8 mouse cellular contexts compared by ENCODE assay signal in the genomic region with DNA sequence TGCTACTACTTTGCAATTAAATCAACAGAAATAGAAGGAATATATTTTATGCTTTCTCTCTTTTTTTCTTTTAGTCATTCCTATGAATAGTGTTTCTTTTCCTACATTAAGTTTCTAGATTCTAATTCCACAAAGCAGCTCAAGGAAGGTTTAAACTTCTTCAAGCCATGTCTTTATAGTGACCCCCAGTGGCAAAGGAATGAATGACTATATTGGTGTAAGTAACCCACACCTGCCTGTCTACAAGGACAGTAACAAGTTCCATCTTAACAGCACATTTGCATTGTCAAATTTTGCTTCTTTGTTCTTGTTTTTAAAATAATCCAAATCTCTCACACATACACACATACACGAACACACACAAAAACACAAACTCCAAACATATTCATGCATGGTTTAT.
A peak's percentile ranks its signal among the peaks of the same experiment; 100 is the strongest.
DNase-seq lines count a peak whose midpoint lies in the region; ATAC-seq and TF ChIP-seq lines count a peak whose summit lies in the region.

No protein-coding gene starts in this region.

- no peak overlapping the region for H3K4me3 ChIP-seq in gastrocnemius, adult 2 months
- no peak overlapping the region for H3K4me3 ChIP-seq in thymus, adult 2 months (ENCODE audit: control insufficient read depth, insufficient read depth, low read length)
- no peak overlapping the region for H3K4me3 ChIP-seq in hindbrain, postnatal 0 days (ENCODE audit: low read length)
- no peak overlapping the region for H3K4me3 ChIP-seq in neural tube, embryonic 14.5 days (ENCODE audit: low read depth, low read length)

- no peak for TF ChIP-seq POLR2A in thymus, adult 2 months (IDR thresholded peaks at IDR 0.05; ENCODE audit: control insufficient read depth, extremely low read depth, insufficient read depth, low read length, poor library complexity)

- TF ChIP-seq CTCF in gastrocnemius, adult 2 months (IDR thresholded peaks at IDR 0.05): peak; percentile 71
- TF ChIP-seq CTCF in thymus, adult 2 months (IDR thresholded peaks at IDR 0.05; ENCODE audit: borderline replicate concordance, control insufficient read depth, extremely low read depth, insufficient read depth, low read length, poor library complexity): no peak
- TF ChIP-seq CTCF in hindbrain, postnatal 0 days (IDR thresholded peaks at IDR 0.05; ENCODE audit: low read depth): peak; percentile 76

- intact Hi-C loops in gastrocnemius, adult 2 months (cut with DNase I): no loop called here

- H3K4me1 ChIP-seq in thymus, adult 2 months (replicated peaks; ENCODE audit: control insufficient read depth, insufficient read depth, low read length): no peaks in the 10 kb centered on the region
- H3K4me1 ChIP-seq in hindbrain, postnatal 0 days (ENCODE audit: insufficient read depth, low read length): no peaks in the 10 kb centered on the region
- H3K4me1 ChIP-seq in neural tube, embryonic 14.5 days (ENCODE audit: control insufficient read depth, insufficient read depth, low read length): no peaks in the 10 kb centered on the region

- H3K36me3 ChIP-seq in thymus, adult 2 months (ENCODE audit: control insufficient read depth, insufficient read depth, low read length): no peaks in the 10 kb centered on the region
- H3K36me3 ChIP-seq in hindbrain, postnatal 0 days (ENCODE audit: insufficient read depth, low read length): no peaks in the 10 kb centered on the region
- H3K36me3 ChIP-seq in neural tube, embryonic 14.5 days (ENCODE audit: control insufficient read depth, insufficient read depth, low read length): no peaks in the 10 kb centered on the region

- WGBS in thymus, adult 2 months: 58% methylated on average over 1 of the region's 1 CpGs
- WGBS in hindbrain, postnatal 0 days: 22% methylated on average over 1 of the region's 1 CpGs
- 43% methylated on average over 1 of the region's 1 CpGs for WGBS in neural tube, embryonic 14.5 days

- H3K9me3 ChIP-seq in hindbrain, postnatal 0 days (ENCODE audit: low read length): no peaks in the 10 kb centered on the region
- H3K9me3 ChIP-seq in neural tube, embryonic 14.5 days (ENCODE audit: control insufficient read depth, low read length): no peaks in the 10 kb centered on the region

- H3K4me2 ChIP-seq in hindbrain, postnatal 0 days (ENCODE audit: low read depth, low read length): no peak overlapping the region
- no peak overlapping the region for H3K4me2 ChIP-seq in neural tube, embryonic 14.5 days (ENCODE audit: low read depth, low read length)

- H3K9ac ChIP-seq in hindbrain, postnatal 0 days (replicated peaks; ENCODE audit: low read length): no peak overlapping the region
- H3K9ac ChIP-seq in neural tube, embryonic 14.5 days (replicated peaks; ENCODE audit: low read depth, low read length): no peak overlapping the region

- DNase-seq in gastrocnemius, adult 2 months: no peak
- no peak for DNase-seq in gastrocnemius, postnatal 10 days
- peak; percentile 48 for DNase-seq in thymus, postnatal 0 days (ENCODE audit: low spot score)
- DNase-seq in thymus, adult 2 months: no peak
- peak; percentile 83 for DNase-seq in hindbrain, postnatal 0 days (ENCODE audit: low spot score)
- DNase-seq in right cerebral cortex, postnatal 36 days (ENCODE audit: low spot score in 2 of 2): no peak
- DNase-seq in heart, adult 9 months (ENCODE audit: low spot score in 2 of 2): no peak

- H3K27ac ChIP-seq in gastrocnemius, adult 2 months: no peak overlapping the region
- no peak overlapping the region for H3K27ac ChIP-seq in thymus, adult 2 months (ENCODE audit: control insufficient read depth, insufficient read depth, low read length)
- H3K27ac ChIP-seq in hindbrain, postnatal 0 days: no peak overlapping the region
- no peak overlapping the region for H3K27ac ChIP-seq in neural tube, embryonic 14.5 days (ENCODE audit: low read depth, low read length)

- H3K27me3 ChIP-seq in thymus, adult 2 months (ENCODE audit: control insufficient read depth, insufficient read depth, low read length): no peaks in the 10 kb centered on the region
- H3K27me3 ChIP-seq in hindbrain, postnatal 0 days (ENCODE audit: insufficient read depth, low read length): no peaks in the 10 kb centered on the region
- no peaks in the 10 kb centered on the region for H3K27me3 ChIP-seq in neural tube, embryonic 14.5 days (ENCODE audit: control insufficient read depth, insufficient read depth, low read length)

- peak; percentile 68; the same call in 1 of the 2 replicates for ATAC-seq in hindbrain, postnatal 0 days
- ATAC-seq in neural tube, embryonic 14.5 days (ENCODE audit: low read depth): peak; percentile 51

Comparison
In these comparisons a context has a peak if more than half of its experiments do, and no peak if none do; other contexts are left out.
1. DNase-seq: peak in thymus, postnatal 0 days (single experiment) and hindbrain, postnatal 0 days (single experiment); none in gastrocnemius, adult 2 months (single experiment), gastrocnemius, postnatal 10 days (single experiment), thymus, adult 2 months (single experiment), right cerebral cortex, postnatal 36 days (0 of 2) and heart, adult 9 months (0 of 2).